Comparison of ENCODE assay signal across 8 mouse cellular contexts in genomic region chr2:155592137-155592853, GRCm38 (mm10). TPM values are rescaled to one million over a fixed set of nuclear protein-coding genes. Genes with fewer than 3 reads are reported as not detected.
A peak's percentile ranks its signal among the peaks of the same experiment; 100 is the strongest.
DNase-seq lines count a peak whose midpoint lies in the region; ATAC-seq and TF ChIP-seq lines count a peak whose summit lies in the region.

Gss (minus strand) TSS chr2:155592810.

- intact Hi-C loops in gastrocnemius, adult 2 months (cut with DNase I), result loop anchor here (5.0 kb wide), 2 partner anchors 35 to 115 kb away; no protein-coding TSS in a partner anchor
- intact Hi-C loops in left cerebral cortex, adult 2 months (cut with DNase I), result loop anchor here (2.0 kb wide), 1 partner anchor 99 kb away; no protein-coding TSS in a partner anchor

- H3K27ac ChIP-seq in gastrocnemius, adult 2 months, result peak within 1 kb of the TSS; percentile 95
- peak within 1 kb of the TSS; percentile 75 for H3K27ac ChIP-seq in hindbrain, postnatal 0 days
- H3K27ac ChIP-seq in left cerebral cortex, adult 2 months, result peak within 1 kb of the TSS; percentile 90

- WGBS in hindbrain, postnatal 0 days, result under 1% methylated on average over 53 of the region's 53 CpGs

- H3K27me3 ChIP-seq in hindbrain, postnatal 0 days (ENCODE audit: insufficient read depth, low read length), result no peaks in the 10 kb centered on the region

- peak within 1 kb of the TSS; percentile 78 for H3K4me3 ChIP-seq in gastrocnemius, adult 2 months
- H3K4me3 ChIP-seq in hindbrain, postnatal 0 days (ENCODE audit: low read length), result peak within 1 kb of the TSS; percentile 53
- peak within 1 kb of the TSS; percentile 58 for H3K4me3 ChIP-seq in left cerebral cortex, adult 2 months

- no peaks in the 10 kb centered on the region for H3K36me3 ChIP-seq in hindbrain, postnatal 0 days (ENCODE audit: insufficient read depth, low read length)

- peak within 1 kb of the TSS; percentile 69 for H3K4me2 ChIP-seq in hindbrain, postnatal 0 days (ENCODE audit: low read depth, low read length)

- DNase-seq in ZHBTc4 (ENCODE audit: low read depth, low spot score), result peak; percentile 99
- DNase-seq in gastrocnemius, adult 2 months, result peak; percentile 100
- peak; percentile 98 for DNase-seq in hindbrain, postnatal 0 days (ENCODE audit: low spot score)
- DNase-seq in left cerebral cortex, adult 2 months (ENCODE audit: extremely low spot score in 1 of 2, low spot score in 2 of 2), result peak; percentile 98 to 99
- peak; percentile 98 to 99 for DNase-seq in right cerebral cortex, adult 2 months (ENCODE audit: low spot score in 2 of 2)
- DNase-seq in urinary bladder, postnatal 14 days (ENCODE audit: low spot score), result peak; percentile 100

- TF ChIP-seq CTCF in gastrocnemius, adult 2 months (IDR thresholded peaks at IDR 0.05), result no peak
- no peak for TF ChIP-seq CTCF in hindbrain, postnatal 0 days (IDR thresholded peaks at IDR 0.05; ENCODE audit: low read depth)
- TF ChIP-seq CTCF in left cerebral cortex, adult 2 months (IDR thresholded peaks at IDR 0.05), result no peak

- H3K4me1 ChIP-seq in hindbrain, postnatal 0 days (ENCODE audit: insufficient read depth, low read length), result 0 out of 2 replicates have a peak, but pooled peaks cover 3% of the 10 kb centered on the region

- H3K9me3 ChIP-seq in hindbrain, postnatal 0 days (ENCODE audit: low read length), result no peaks in the 10 kb centered on the region

- H3K9ac ChIP-seq in hindbrain, postnatal 0 days (replicated peaks; ENCODE audit: low read length), result peak within 1 kb of the TSS; percentile 54

- ATAC-seq in common myeloid progenitor, adult 5-6 weeks (replicated peaks; ENCODE audit: low read depth, poor library complexity, severe bottlenecking), result peak; percentile 93
- peak; percentile 94 for ATAC-seq in hindbrain, postnatal 0 days
- ATAC-seq in megakaryocyte, adult 5-6 weeks (ENCODE audit: poor library complexity, severe bottlenecking), result peak; percentile 93

RNA-seq across cellular contexts. Expression of gene Gss, which starts in this region (rescaled TPM):
- total RNA-seq in common myeloid progenitor, adult 5-6 weeks (2017), result 18.4 and 22.5 TPM in 2 replicates
- 1 to 10 TPM; 5.7 to 6.4 TPM for total RNA-seq in gastrocnemius, adult 2 months (2021)
- total RNA-seq in hindbrain, postnatal 0 days (2014; rRNA removed), result 5.6 and 14.7 TPM in 2 replicates
- 15.3 and 15.4 TPM in 2 replicates for polyA plus RNA-seq in hindbrain, postnatal 0 days (2015; fragmentation: Nextera tagmentation; extraction: Ambion mirVana)
- 10 to 100 TPM; 14.8 to 14.9 TPM for total RNA-seq in left cerebral cortex, adult 2 months (2021)
- 9.6 and 9.7 TPM in 2 replicates for total RNA-seq in megakaryocyte, adult 5-6 weeks (2015)
- total RNA-seq in megakaryocyte, adult 5-6 weeks (2017), result 13.3 and 17.1 TPM in 2 replicates

Comparison
In these comparisons a context has a peak if more than half of its experiments do, and no peak if none do; other contexts are left out.
1. Peak in every context shown above with its lines: DNase-seq, ATAC-seq, H3K4me3 ChIP-seq and H3K27ac ChIP-seq.